Mouse (Mus musculus) layer of hippocampus, adult 2 months (tissue): ENCODE results near the gene Rsph9. TPM values are rescaled to one million over a fixed set of nuclear protein-coding genes. Genes with fewer than 3 reads are reported as not detected.

Source experiments
- DNase-seq, 2 experiments: peaks; one replicate each; pipeline ENCODE4 v3.0.0; 2022; ENCODE audit warnings: low spot score in 2 of 2
- H3K27ac ChIP-seq: fragments of 200-600 bp; 2 replicates; pipeline ENCODE4 v1.8.1; 2022
- H3K4me3 ChIP-seq: fragments of 200-600 bp; 2 replicates; pipeline ENCODE4 v1.8.1; 2022; ENCODE audit warnings: mild to moderate bottlenecking
- CTCF ChIP-seq: fragments of 200-600 bp; conservative IDR thresholded peaks from 2 replicates; pipeline ENCODE4 v1.8.1; 2022; ENCODE audit warnings: antibody characterized with exemption, mild to moderate bottlenecking, moderate library complexity
- total RNA-seq, 2 experiments: library from RNA; stranded (reverse); gene quantifications; 2 replicates each; pipeline ENCODE4 v1.2.3; 2021

Rsph9 gene
- total RNA-seq, 2 experiments from 2014 or later: 27.4 to 28.8 TPM

GRCm38 (mm10) chr17:46132058-46132718 lies 11.8 kb downstream of the Rsph9 start:
- peak; percentile 89 for TF ChIP-seq CTCF
- Histone ChIP-seq H3K27ac (no peak overlapping the region), H3K4me3 (no peak overlapping the region)
- DNase-seq: peak in 1 of 2 experiments; percentile 79

GRCm38 (mm10) chr17:46129741-46130498 lies 14.1 kb downstream of the Rsph9 start:
- no peak for DNase-seq
- no peak for TF ChIP-seq CTCF
- Histone ChIP-seq H3K27ac (peak overlapping the region; percentile 71), H3K4me3 (no peak overlapping the region)

GRCm38 (mm10) chr17:46127814-46128493 lies 16.1 kb downstream of the Rsph9 start:
- no peak for DNase-seq
- H3K27ac ChIP-seq: 0 out of 2 replicates have a peak overlapping the region, but pooled peaks have one; percentile 71
- H3K4me3 ChIP-seq: no peak overlapping the region
- TF ChIP-seq CTCF: no peak

- Histone ChIP-seq H3K4me3 (no peak overlapping the region), H3K27ac (no peak overlapping the region)
- no peak for DNase-seq
- TF ChIP-seq CTCF: no peak
Observed at GRCm38 (mm10) chr17:46126608-46127007, 17.4 kb downstream of the Rsph9 start.

GRCm38 (mm10) chr17:46123953-46124700 lies 19.9 kb downstream of the Rsph9 start:
- no peak for DNase-seq
- peak; percentile 28 for TF ChIP-seq CTCF
- H3K27ac ChIP-seq: no peak overlapping the region
- H3K4me3 ChIP-seq: no peak overlapping the region

- TF ChIP-seq CTCF: no peak
- Histone ChIP-seq H3K27ac (no peak overlapping the region), H3K4me3 (no peak overlapping the region)
- no peak for DNase-seq
Observed at GRCm38 (mm10) chr17:46123285-46123684, 20.7 kb downstream of the Rsph9 start.

- Histone ChIP-seq H3K27ac (no peak overlapping the region), H3K4me3 (no peak overlapping the region)
- TF ChIP-seq CTCF: no peak
- DNase-seq: peak in 1 of 2 experiments; percentile 8
Observed at GRCm38 (mm10) chr17:46122791-46123190, 21.2 kb downstream of the Rsph9 start.

- no peak for TF ChIP-seq CTCF
- no peak overlapping the region for H3K27ac ChIP-seq
- no peak overlapping the region for H3K4me3 ChIP-seq
- DNase-seq: no peak
Observed at GRCm38 (mm10) chr17:46119641-46120040, 24.4 kb downstream of the Rsph9 start.

GRCm38 (mm10) chr17:46118423-46118850 lies 25.6 kb downstream of the Rsph9 start:
- TF ChIP-seq CTCF: no peak

GRCm38 (mm10) chr17:46117623-46118422 lies 26.2 kb downstream of the Rsph9 start:
- DNase-seq: no peak
- H3K27ac ChIP-seq: no peak overlapping the region
- H3K4me3 ChIP-seq: no peak overlapping the region
- TF ChIP-seq CTCF: no peak

More at GRCm38 (mm10) chr17:46118423-46118850, 25.6 kb downstream of the Rsph9 start:
- Histone ChIP-seq H3K27ac (no peak overlapping the region), H3K4me3 (no peak overlapping the region)
- DNase-seq: no peak

- no peak overlapping the region for H3K4me3 ChIP-seq
- no peak for TF ChIP-seq CTCF
- no peak overlapping the region for H3K27ac ChIP-seq
- no peak for DNase-seq
Observed at GRCm38 (mm10) chr17:46116881-46117280, 27.1 kb downstream of the Rsph9 start.

GRCm38 (mm10) chr17:46116138-46116537 lies 27.9 kb downstream of the Rsph9 start:
- Histone ChIP-seq H3K4me3 (no peak overlapping the region), H3K27ac (no peak overlapping the region)
- no peak for TF ChIP-seq CTCF
- no peak for DNase-seq
